Mouse (Mus musculus): ENCODE measurements around the gene Tm2d1. TPM values are rescaled to one million over a fixed set of nuclear protein-coding genes. Genes with fewer than 3 reads are reported as not detected.
"Not testable (repeated sequence)": the region's sequence is repeated elsewhere in the genome, so short reads cannot be mapped to it uniquely, and the experiment has no call there.

The Tm2d1 gene
- 36.9 and 39.1 TPM in 2 replicates for total RNA-seq (2021)
- long read RNA-seq, experiment 1, transcript Tm2d1-202 (7 exons, 1,027 nt): major isoform, 62 of 68 reads
- long read RNA-seq, experiment 1, partial matches to known transcripts: 3 of 68 reads
- long read RNA-seq, experiment 1, other reads (novel, unspliced or antisense): 2 of 68 reads
- long read RNA-seq, experiment 2, transcript Tm2d1-202 (7 exons, 1,027 nt): major isoform, 54 of 58 reads
- long read RNA-seq, experiment 2, partial matches to known transcripts: 2 of 58 reads
- long read RNA-seq, experiment 2, other reads (novel, unspliced or antisense): 1 of 58 reads

GRCm38 (mm10) chr4:98382716-98383424 lies at the start of gene Tm2d1:
Gene Tm2d1 (minus strand): TSS chr4:98383306.
- DNase-seq: peak; percentile 92

- peak; percentile 19 for DNase-seq
Measured at GRCm38 (mm10) chr4:98428371-98428770, 45.3 kb upstream of the Tm2d1 start.

- DNase-seq: not testable (repeated sequence)
Measured at GRCm38 (mm10) chr4:98415150-98415549, 32.0 kb upstream of the Tm2d1 start.

GRCm38 (mm10) chr4:98408455-98408854 lies 25.3 kb upstream of the Tm2d1 start:
- DNase-seq: no peak

GRCm38 (mm10) chr4:98404412-98404811 lies 21.3 kb upstream of the Tm2d1 start:
- no peak for DNase-seq

- no peak for DNase-seq
Measured at GRCm38 (mm10) chr4:98403492-98403891, 20.4 kb upstream of the Tm2d1 start.

GRCm38 (mm10) chr4:98401584-98401962 lies 18.5 kb upstream of the Tm2d1 start:
- DNase-seq: no peak

- no peak for DNase-seq
Measured at GRCm38 (mm10) chr4:98400926-98401583, 17.9 kb upstream of the Tm2d1 start.

- peak; percentile 80 for DNase-seq
Measured at GRCm38 (mm10) chr4:98395690-98396437, 12.8 kb upstream of the Tm2d1 start, which contains the start of gene Patj. Gene Patj (plus strand): TSS chr4:98395785.

GRCm38 (mm10) chr4:98395346-98395689 lies 12.2 kb upstream of the Tm2d1 start:
- no peak for DNase-seq

GRCm38 (mm10) chr4:98385036-98385435 lies 1.9 kb upstream of the Tm2d1 start:
- DNase-seq: no peak

GRCm38 (mm10) chr4:98376943-98377342 lies 6.2 kb downstream of the Tm2d1 start:
- DNase-seq: no peak

- DNase-seq: peak; percentile 21
Measured at GRCm38 (mm10) chr4:98375401-98375800, 7.7 kb downstream of the Tm2d1 start.

GRCm38 (mm10) chr4:98358034-98358809 lies 24.9 kb downstream of the Tm2d1 start:
- DNase-seq: no peak

- no peak for DNase-seq
Measured at GRCm38 (mm10) chr4:98348580-98348979, 34.5 kb downstream of the Tm2d1 start.

GRCm38 (mm10) chr4:98345783-98346182 lies 37.3 kb downstream of the Tm2d1 start:
- no peak for DNase-seq

GRCm38 (mm10) chr4:98339992-98340564 lies 43.0 kb downstream of the Tm2d1 start:
- DNase-seq: no peak

- DNase-seq: no peak
Measured at GRCm38 (mm10) chr4:98338636-98339630, 44.2 kb downstream of the Tm2d1 start.

GRCm38 (mm10) chr4:98337197-98337596 lies 45.9 kb downstream of the Tm2d1 start:
- no peak for DNase-seq

- no peak for DNase-seq
Measured at GRCm38 (mm10) chr4:98335726-98336125, 47.4 kb downstream of the Tm2d1 start.
